Mouse (Mus musculus) limb, embryonic 12.5 days (tissue): ENCODE data around the gene Steap4. TPM values are rescaled to one million over a fixed set of nuclear protein-coding genes. Genes with fewer than 3 reads are reported as not detected.
"Not testable (repeated sequence)": the region's sequence is repeated elsewhere in the genome, so short reads cannot be mapped to it uniquely, and the experiment has no call there.

Experiments
- ATAC-seq: fragments of 200-750 bp; cut with Nextera tagmentation; 2 replicates; pipeline ENCODE4 v1.8.0; 2017; ENCODE audit warnings: low read depth, moderate TSS enrichment; ENCODE audit not compliant: insufficient number of reproducible peaks, insufficient read depth, low FRiP score, low TSS enrichment
- H3K27ac ChIP-seq: fragments of 300-500 bp; sonication (generic); 2 replicates; pipeline ENCODE4 v1.5.1; 2016; ENCODE audit warnings: mild to moderate bottlenecking, moderate library complexity
- H3K27me3 ChIP-seq: fragments of 300-500 bp; sonication (generic); 2 replicates; pipeline ENCODE4 v1.6.1; 2016; ENCODE audit warnings: mild to moderate bottlenecking, moderate library complexity
- H3K36me3 ChIP-seq: fragments of 300-500 bp; sonication (generic); 2 replicates; pipeline ENCODE4 v1.6.1; 2016; ENCODE audit warnings: mild to moderate bottlenecking, moderate library complexity
- H3K4me1 ChIP-seq: fragments of 300-500 bp; sonication (generic); replicated peaks from 2 replicates; pipeline ENCODE4 v1.6.1; 2016
- H3K4me2 ChIP-seq: fragments of 300-500 bp; sonication (generic); 2 replicates; pipeline ENCODE4 v1.6.1; 2016; ENCODE audit warnings: mild to moderate bottlenecking, moderate library complexity
- H3K4me3 ChIP-seq: fragments of 300-500 bp; sonication (generic); replicated peaks from 2 replicates; pipeline ENCODE4 v1.5.1; 2016; ENCODE audit warnings: mild to moderate bottlenecking
- H3K9ac ChIP-seq: fragments of 300-500 bp; sonication (generic); replicated peaks from 2 replicates; pipeline ENCODE4 v1.6.1; 2016; ENCODE audit warnings: mild to moderate bottlenecking, moderate library complexity
- H3K9me3 ChIP-seq: fragments of 300-500 bp; sonication (generic); 2 replicates; pipeline ENCODE4 v1.6.1; 2016; ENCODE audit warnings: mild to moderate bottlenecking, moderate library complexity
- WGBS: fragments of 180-500 bp; shearing (Covaris S2); methylation state at CpG from one replicate; pipeline ENCODE4 v1.1.7; 2016; 5-methylcytosine and 5-hydroxymethylcytosine counted together
- polyA plus RNA-seq: library from polyadenylated mRNA; unstranded; fragments of >200 nt; fragmentation: Nextera tagmentation; extraction: Ambion mirVana; gene quantifications from 2 replicates; pipeline ENCODE4 v1.2.1, GENCODE M21; 2016

Steap4 gene
- polyA plus RNA-seq, 1 experiment from 2014 or later = 0.48 TPM

DNA sequence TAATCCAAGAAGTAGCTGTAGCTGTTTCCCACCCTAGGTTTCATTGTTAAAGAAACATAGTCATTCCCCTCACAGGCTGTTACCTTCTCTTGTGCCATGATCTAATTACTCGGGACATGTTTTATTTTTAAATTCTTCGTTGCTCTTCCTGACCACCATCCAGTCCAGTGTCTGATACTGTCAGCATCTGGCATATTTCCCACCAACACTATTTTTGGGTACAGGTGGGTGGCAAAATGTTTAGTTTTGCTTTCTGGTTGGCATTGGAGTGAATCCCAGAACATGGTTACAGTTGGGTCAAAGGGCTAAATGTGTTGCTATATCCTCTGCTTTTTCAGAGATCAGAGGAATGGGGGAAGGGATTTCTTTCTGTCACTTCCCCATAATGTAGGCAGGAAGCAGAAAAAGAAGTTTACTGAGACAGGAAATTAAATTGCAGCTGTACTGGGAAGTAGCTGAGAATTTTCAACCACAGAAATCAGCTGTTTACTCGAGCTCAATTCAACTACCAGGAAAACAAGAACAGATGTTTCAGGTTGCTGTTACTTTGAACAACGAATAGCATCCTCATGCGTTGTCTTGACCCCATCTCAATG, 4.8 kb upstream of the Steap4 start:
- no peak for ATAC-seq
- H3K27ac ChIP-seq = no peak overlapping the region
- 57% methylated on average over 5 of the region's 5 CpGs for WGBS
- no peaks in the 10 kb centered on the region for H3K36me3 ChIP-seq
- 0 out of 2 replicates have a peak, but pooled peaks cover 4% of the 10 kb centered on the region for H3K27me3 ChIP-seq
- H3K9ac ChIP-seq = no peak overlapping the region
- H3K4me2 ChIP-seq = no peak overlapping the region
- no peaks in the 10 kb centered on the region for H3K9me3 ChIP-seq
- no peak overlapping the region for H3K4me3 ChIP-seq
- H3K4me1 ChIP-seq = peaks cover 2% of the 10 kb centered on the region; the same call in 1 of the 2 replicates

DNA sequence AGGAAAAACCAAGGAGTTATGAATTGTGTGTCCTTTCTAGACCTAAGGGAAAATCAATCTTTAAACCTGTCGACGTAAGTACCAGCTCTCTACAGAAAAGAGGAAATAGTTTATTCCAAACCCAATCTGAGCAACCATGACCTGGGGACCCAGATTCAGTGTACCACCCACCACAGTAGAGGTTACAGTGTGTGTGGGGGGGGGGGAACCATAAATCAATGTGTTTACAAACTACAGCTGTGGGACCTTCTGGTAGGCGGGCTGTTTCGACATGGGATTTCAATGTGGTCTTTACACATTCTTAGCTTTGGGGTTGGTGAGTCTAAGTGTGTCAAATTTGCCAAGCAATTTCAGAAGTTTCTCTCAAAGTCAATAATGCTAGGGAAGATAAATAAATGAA, 2.2 kb upstream of the Steap4 start:
- ATAC-seq = no peak

DNA sequence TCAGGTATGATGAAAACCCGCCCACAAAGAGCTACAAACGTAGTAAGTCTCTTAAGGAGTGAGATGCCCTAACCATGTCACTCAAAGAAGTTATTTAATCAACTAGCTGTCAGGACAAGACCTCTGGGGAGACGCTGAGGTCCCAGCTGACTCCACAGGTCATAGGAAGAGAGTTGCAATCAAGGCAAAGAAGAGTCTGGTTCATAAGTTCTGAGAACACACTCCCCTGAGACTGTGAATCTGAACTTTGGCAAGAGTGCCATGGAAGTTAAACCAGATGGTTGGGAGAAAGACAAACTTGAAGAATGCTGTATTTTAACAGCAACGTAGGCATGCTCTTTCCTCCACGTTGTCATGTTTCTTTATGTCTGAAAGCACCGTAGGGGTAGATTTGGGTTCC, 971 bp upstream of the Steap4 start:
- no peaks in the 10 kb centered on the region for H3K9me3 ChIP-seq
- H3K4me3 ChIP-seq = no peak overlapping the region
- H3K4me2 ChIP-seq = no peak overlapping the region
- H3K27me3 ChIP-seq = 0 out of 2 replicates have a peak, but pooled peaks cover 4% of the 10 kb centered on the region
- H3K9ac ChIP-seq = no peak overlapping the region
- no peaks in the 10 kb centered on the region for H3K36me3 ChIP-seq
- peaks cover 3% of the 10 kb centered on the region; the same call in 1 of the 2 replicates for H3K4me1 ChIP-seq
- no peak for ATAC-seq
- WGBS = 88% methylated on average over 6 of the region's 6 CpGs
- H3K27ac ChIP-seq = no peak overlapping the region

More for the DNA sequence above, 2.2 kb upstream of the Steap4 start:
- WGBS = 89% methylated on average over 4 of the region's 4 CpGs
- Histone ChIP-seq H3K4me1 (peaks cover 3% of the 10 kb centered on the region; the same call in 1 of the 2 replicates), H3K9ac (no peak overlapping the region), H3K4me3 (no peak overlapping the region), H3K4me2 (no peak overlapping the region), H3K9me3 (no peaks in the 10 kb centered on the region), H3K36me3 (no peaks in the 10 kb centered on the region), H3K27me3 (0 out of 2 replicates have a peak, but pooled peaks cover 4% of the 10 kb centered on the region), H3K27ac (no peak overlapping the region)

DNA sequence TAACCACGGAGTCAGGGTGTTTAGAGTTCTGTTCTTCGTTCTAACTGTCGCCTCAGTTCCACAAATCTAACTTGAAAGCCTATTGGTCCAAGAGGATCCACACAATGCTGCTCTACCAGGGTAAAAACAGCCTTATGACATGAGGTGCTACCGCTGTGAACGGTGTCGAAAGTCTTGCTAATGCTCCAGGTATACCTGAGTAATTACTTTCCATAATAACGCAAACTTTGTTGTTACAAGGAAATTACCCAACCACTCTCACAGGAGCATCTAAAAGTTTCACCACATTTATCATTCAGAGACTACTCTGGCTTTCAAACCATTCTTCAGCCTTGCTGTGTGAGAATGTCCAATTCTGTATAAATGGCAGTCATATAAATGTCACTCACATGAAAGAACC, 856 bp downstream of the Steap4 start:
- Histone ChIP-seq H3K4me1 (peaks cover 3% of the 10 kb centered on the region; the same call in 1 of the 2 replicates), H3K36me3 (no peaks in the 10 kb centered on the region), H3K4me2 (no peak overlapping the region), H3K27me3 (0 out of 2 replicates have a peak, but pooled peaks cover 4% of the 10 kb centered on the region), H3K9ac (no peak overlapping the region), H3K4me3 (no peak overlapping the region), H3K9me3 (no peaks in the 10 kb centered on the region), H3K27ac (no peak overlapping the region)
- no peak for ATAC-seq
- 75% methylated on average over 7 of the region's 7 CpGs for WGBS

DNA sequence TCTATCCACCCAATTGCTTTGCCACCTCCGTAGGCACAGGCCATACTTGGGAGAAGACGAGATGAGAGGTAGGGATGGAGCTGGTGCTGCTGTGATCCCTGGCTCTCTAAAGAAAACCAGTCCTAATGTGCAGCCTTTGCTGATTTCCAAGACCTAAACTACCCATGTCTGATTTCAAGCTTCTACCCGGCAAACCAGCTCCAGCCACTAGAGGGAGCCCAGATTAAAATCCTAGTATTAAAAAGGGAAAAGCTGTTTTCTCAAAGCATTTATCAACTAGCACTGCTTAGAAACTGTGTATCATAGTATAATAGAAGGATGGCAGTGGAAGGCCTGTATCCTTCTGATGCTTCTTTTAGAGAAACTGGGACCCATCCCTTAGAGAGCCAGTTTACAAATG, 5.0 kb downstream of the Steap4 start:
- Histone ChIP-seq H3K27me3 (no peaks in the 10 kb centered on the region), H3K27ac (no peak overlapping the region), H3K9me3 (no peaks in the 10 kb centered on the region), H3K4me1 (peaks cover 3% of the 10 kb centered on the region; the same call in 1 of the 2 replicates), H3K9ac (no peak overlapping the region), H3K36me3 (no peaks in the 10 kb centered on the region), H3K4me3 (no peak overlapping the region), H3K4me2 (no peak overlapping the region)
- WGBS = 27% methylated on average over 3 of the region's 3 CpGs
- ATAC-seq = no peak

DNA sequence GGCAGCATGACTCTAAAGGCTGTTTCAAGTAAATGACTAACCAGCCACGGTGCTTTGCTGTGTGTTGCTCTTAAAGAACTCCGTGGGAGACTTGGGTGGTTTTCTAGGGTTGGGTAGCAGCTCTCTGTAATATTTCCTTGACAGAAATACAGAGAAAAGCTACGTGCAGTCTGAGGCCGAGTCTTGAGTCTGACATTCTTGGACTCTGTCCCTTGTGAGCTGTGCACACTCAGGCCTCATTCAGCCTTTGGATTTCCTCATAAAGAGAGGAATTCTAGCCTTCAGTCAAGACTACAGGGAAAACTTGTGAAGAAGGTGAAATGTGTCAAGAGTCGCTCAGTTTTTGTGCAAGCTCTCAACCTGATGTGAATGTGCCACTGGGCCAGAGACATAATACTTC, 7.9 kb downstream of the Steap4 start:
- no peak overlapping the region for H3K9ac ChIP-seq
- H3K27ac ChIP-seq = no peak overlapping the region
- H3K4me2 ChIP-seq = no peak overlapping the region
- WGBS = 76% methylated on average over 5 of the region's 5 CpGs
- H3K27me3 ChIP-seq = no peaks in the 10 kb centered on the region
- H3K4me1 ChIP-seq = peaks cover 6% of the 10 kb centered on the region
- ATAC-seq = no peak
- H3K4me3 ChIP-seq = no peak overlapping the region
- no peaks in the 10 kb centered on the region for H3K36me3 ChIP-seq
- H3K9me3 ChIP-seq = no peaks in the 10 kb centered on the region

DNA sequence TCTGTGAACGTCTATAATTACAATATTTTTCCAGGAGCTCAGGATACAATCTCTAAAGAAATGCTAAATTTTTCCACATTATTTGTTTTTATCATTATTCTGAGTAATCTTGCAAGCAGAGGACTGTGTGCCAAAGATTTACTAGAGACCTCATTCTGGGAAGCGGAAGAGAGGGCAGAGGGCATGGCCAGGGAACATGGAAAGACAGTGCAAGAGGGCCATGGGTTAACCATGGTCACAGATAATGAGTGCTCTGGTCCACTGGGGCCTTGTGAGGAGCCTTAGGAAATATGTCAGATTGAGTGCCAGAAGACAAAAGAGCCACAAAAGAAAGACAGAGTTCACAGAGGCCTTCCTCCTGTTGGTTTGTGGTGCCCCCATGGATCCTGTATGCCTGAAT, 12.0 kb downstream of the Steap4 start:
- Histone ChIP-seq H3K27ac (no peak overlapping the region), H3K9ac (no peak overlapping the region), H3K36me3 (no peaks in the 10 kb centered on the region), H3K4me2 (no peak overlapping the region), H3K4me1 (peaks cover 6% of the 10 kb centered on the region), H3K27me3 (no peaks in the 10 kb centered on the region), H3K9me3 (no peaks in the 10 kb centered on the region), H3K4me3 (no peak overlapping the region)
- no peak for ATAC-seq
- WGBS = 88% methylated on average over 2 of the region's 2 CpGs

DNA sequence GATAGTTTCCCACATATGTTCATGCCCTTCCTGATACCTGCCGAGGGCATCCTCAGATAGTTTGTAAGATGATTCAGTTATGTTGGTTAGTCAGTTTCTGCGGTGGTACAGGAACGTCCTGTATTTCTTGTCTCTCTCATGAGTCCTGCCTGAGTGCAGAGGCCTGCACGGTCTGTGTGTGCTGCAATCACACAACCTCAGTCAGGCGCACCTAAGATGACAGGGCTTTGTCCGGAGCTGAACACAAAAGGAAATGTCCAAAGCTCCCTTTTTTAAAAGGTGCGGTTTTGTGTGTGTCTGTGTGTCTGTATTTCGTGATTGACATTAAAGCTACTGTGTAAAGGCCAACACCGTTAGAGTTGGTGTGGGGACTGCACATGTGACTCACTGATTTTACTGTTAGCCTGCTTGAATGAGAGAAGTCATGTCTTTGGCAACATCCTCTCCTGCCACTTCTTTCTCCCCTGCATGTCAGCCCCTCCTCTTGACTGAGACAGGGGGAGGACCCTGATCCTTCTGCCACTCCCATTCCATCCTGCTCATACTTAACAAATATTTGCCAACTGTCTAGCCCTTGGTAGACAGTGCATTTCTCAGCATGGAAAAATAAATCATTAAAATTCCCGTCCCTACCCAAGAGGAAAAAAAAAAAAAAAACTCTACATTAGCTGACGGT, 14.4 kb downstream of the Steap4 start:
- 88% methylated on average over 11 of the region's 11 CpGs for WGBS
- Histone ChIP-seq H3K36me3 (no peaks in the 10 kb centered on the region), H3K4me2 (no peak overlapping the region), H3K4me3 (no peak overlapping the region), H3K27me3 (no peaks in the 10 kb centered on the region), H3K9ac (no peak overlapping the region), H3K9me3 (no peaks in the 10 kb centered on the region), H3K4me1 (peaks cover 6% of the 10 kb centered on the region), H3K27ac (no peak overlapping the region)
- ATAC-seq = no peak

DNA sequence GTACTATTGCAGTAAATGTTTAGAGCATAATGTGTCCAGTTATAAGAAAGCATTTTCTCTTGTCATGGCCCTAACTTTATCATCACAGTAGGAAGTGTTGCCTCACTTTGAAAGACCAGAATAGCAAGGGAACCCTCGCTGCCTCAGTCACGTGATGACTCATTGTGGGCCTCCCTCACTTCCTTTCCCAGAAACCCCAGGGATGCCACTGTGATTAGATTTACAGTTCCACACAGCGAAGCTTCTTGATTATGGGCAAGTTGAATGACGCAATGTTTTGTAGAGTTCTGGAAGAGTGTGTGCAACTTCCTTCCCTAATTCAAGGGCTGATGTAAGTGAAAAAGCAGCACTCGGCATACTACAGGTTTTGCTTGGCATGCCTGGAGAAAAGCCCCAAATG, 20.3 kb downstream of the Steap4 start:
- no peak overlapping the region for H3K4me3 ChIP-seq
- H3K4me2 ChIP-seq = no peak overlapping the region
- WGBS = 86% methylated on average over 5 of the region's 5 CpGs
- no peak for ATAC-seq
- no peaks in the 10 kb centered on the region for H3K9me3 ChIP-seq
- H3K36me3 ChIP-seq = no peaks in the 10 kb centered on the region
- H3K9ac ChIP-seq = no peak overlapping the region
- H3K4me1 ChIP-seq = no peaks in the 10 kb centered on the region
- no peaks in the 10 kb centered on the region for H3K27me3 ChIP-seq
- H3K27ac ChIP-seq = no peak overlapping the region

DNA sequence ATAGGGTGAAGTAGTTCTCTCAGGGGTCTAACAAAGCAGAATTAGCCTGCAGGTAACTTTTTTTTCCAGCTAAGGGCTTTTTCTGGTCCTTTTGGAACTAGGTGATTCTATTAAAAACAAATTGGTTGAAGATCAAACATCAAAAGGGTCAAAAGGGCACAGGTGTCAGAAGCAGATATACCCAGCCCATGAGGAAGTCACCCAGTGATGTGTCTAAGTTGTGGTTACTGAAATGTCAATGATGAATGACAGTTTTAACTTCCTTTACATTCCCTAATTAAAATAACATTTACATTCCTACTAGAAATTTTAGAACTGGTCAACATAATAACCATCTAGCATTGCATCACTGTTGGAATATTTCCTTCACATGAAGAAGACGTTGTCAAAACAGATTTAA, 27.7 kb downstream of the Steap4 start:
- no peak for ATAC-seq
- Histone ChIP-seq H3K9ac (no peak overlapping the region), H3K4me1 (no peaks in the 10 kb centered on the region), H3K27me3 (no peaks in the 10 kb centered on the region), H3K9me3 (no peaks in the 10 kb centered on the region), H3K27ac (no peak overlapping the region), H3K36me3 (no peaks in the 10 kb centered on the region), H3K4me2 (no peak overlapping the region), H3K4me3 (no peak overlapping the region)
- WGBS = 84% methylated on average over 1 of the region's 1 CpGs

DNA sequence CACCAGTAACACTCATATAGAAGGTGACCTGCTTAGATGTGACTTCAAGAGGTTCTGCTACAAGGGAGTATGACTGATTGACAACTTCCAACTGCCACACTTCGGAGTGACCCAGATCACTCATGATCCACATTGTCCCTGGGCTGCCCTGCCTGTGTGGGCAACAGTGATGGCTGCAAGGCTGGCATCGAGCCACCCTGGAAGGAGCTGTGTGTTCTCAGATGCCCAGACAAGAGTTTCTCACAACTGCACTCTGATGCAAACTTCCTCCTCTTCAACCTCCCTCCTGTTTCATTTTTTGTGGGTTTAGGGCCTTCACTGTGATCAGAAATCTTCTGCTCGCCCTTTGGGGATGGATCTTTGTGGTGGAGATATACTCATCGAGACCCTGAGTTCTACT, 28.2 kb downstream of the Steap4 start:
- Histone ChIP-seq H3K36me3 (no peaks in the 10 kb centered on the region), H3K9ac (no peak overlapping the region), H3K27ac (no peak overlapping the region), H3K4me3 (no peak overlapping the region), H3K9me3 (no peaks in the 10 kb centered on the region), H3K27me3 (no peaks in the 10 kb centered on the region), H3K4me2 (no peak overlapping the region), H3K4me1 (no peaks in the 10 kb centered on the region)
- WGBS = 84% methylated on average over 4 of the region's 4 CpGs
- ATAC-seq = no peak

DNA sequence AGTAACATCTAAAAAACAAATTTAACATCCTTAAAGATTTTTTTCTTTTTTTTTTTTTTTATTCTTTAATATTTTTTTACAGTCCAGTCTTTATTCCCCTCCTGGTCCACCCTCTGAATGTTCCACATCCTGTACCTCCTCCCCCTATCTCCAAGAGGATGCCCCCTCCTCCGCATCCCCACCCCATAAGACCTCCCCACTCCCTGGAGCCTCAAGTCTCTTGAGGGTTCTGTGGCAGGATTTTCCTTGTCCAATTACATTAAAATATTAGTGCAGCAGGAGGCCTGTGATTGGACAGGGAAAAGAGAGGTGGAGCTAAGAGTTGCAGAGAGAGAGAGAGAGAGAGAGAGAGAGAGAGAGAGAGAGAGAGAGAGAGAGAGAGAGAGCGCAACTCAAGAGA, 31.4 kb downstream of the Steap4 start:
- ATAC-seq, H3K4me2 ChIP-seq, H3K4me1 ChIP-seq, H3K9ac ChIP-seq, H3K27ac ChIP-seq, H3K4me3 ChIP-seq, H3K36me3 ChIP-seq, H3K27me3 ChIP-seq, H3K9me3 ChIP-seq: not testable (repeated sequence)
- WGBS = 76% methylated on average over 2 of the region's 2 CpGs
